Mouse (Mus musculus) WW6 (cell line): ENCODE data around the gene Hist1h4k.
"Not testable (repeated sequence)": the region's sequence is repeated elsewhere in the genome, so short reads cannot be mapped to it uniquely, and the experiment has no call there.

Experiments
- DNase-seq: peaks from one replicate; pipeline ENCODE4 v3.0.0-alpha.2; 2013; ENCODE audit warnings: low read depth, low spot score

Gene Hist1h4k

GRCm38 (mm10) chr13:21754294-21755001, 4.1 kb upstream of the Hist1h4k start:
- DNase-seq, result not testable (repeated sequence)

- DNase-seq, result not testable (repeated sequence)
Observed at GRCm38 (mm10) chr13:21753524-21754285, 3.4 kb upstream of the Hist1h4k start, which contains the start of the genes Hist1h2ak and Hist1h2bn. Gene Hist1h2ak (minus strand): TSS chr13:21753827. Gene Hist1h2bn (plus strand): TSS chr13:21754123.

GRCm38 (mm10) chr13:21753051-21753523, 2.8 kb upstream of the Hist1h4k start:
- DNase-seq, result no peak

- no peak for DNase-seq
Observed at GRCm38 (mm10) chr13:21752356-21752755, 2.1 kb upstream of the Hist1h4k start.

GRCm38 (mm10) chr13:21751827-21752226, 1.5 kb upstream of the Hist1h4k start:
- DNase-seq, result no peak

GRCm38 (mm10) chr13:21751417-21751816, 1.1 kb upstream of the Hist1h4k start:
- no peak for DNase-seq

- no peak for DNase-seq
Observed at GRCm38 (mm10) chr13:21749387-21750158, 732 bp downstream of the Hist1h4k start.

- DNase-seq, result no peak
Observed at GRCm38 (mm10) chr13:21745006-21745405, 5.3 kb downstream of the Hist1h4k start.

- DNase-seq, result not testable (repeated sequence)
Observed at GRCm38 (mm10) chr13:21734906-21735767, 15.2 kb downstream of the Hist1h4k start, which contains the start of gene Hist1h4j. Gene Hist1h4j (plus strand): TSS chr13:21735064.

- no peak for DNase-seq
Observed at GRCm38 (mm10) chr13:21734010-21734905, 16.0 kb downstream of the Hist1h4k start.

- no peak for DNase-seq
Observed at GRCm38 (mm10) chr13:21733466-21733865, 16.8 kb downstream of the Hist1h4k start.

- no peak for DNase-seq
Observed at GRCm38 (mm10) chr13:21729544-21729943, 20.8 kb downstream of the Hist1h4k start.

- DNase-seq, result no peak
Observed at GRCm38 (mm10) chr13:21727948-21728572, 22.2 kb downstream of the Hist1h4k start.

- no peak for DNase-seq
Observed at GRCm38 (mm10) chr13:21722993-21723836, 27.1 kb downstream of the Hist1h4k start.

- DNase-seq, result no peak
Observed at GRCm38 (mm10) chr13:21722373-21722925, 27.9 kb downstream of the Hist1h4k start.

- not testable (repeated sequence) for DNase-seq
Observed at GRCm38 (mm10) chr13:21721757-21722372, 28.4 kb downstream of the Hist1h4k start, which contains the start of gene Hist1h2bm. Gene Hist1h2bm (plus strand): TSS chr13:21722044.

- DNase-seq, result not testable (repeated sequence)
Observed at GRCm38 (mm10) chr13:21721107-21721756, 29.1 kb downstream of the Hist1h4k start.
